Mouse (Mus musculus) cortical plate, adult 2 months (tissue): Measurements from ENCODE around the gene Phactr3.

ENCODE experiments used
- CTCF ChIP-seq: fragments of 200-500 bp; IDR thresholded peaks from 2 replicates; pipeline ENCODE4 v1.5.1; 2011; ENCODE audit warnings: mild to moderate bottlenecking, control low read depth, low read length; ENCODE audit not compliant: insufficient read depth; ENCODE audit errors: extremely low read depth
- POLR2A ChIP-seq: fragments of 200-500 bp; IDR thresholded peaks from 2 replicates; pipeline ENCODE4 v1.6.1; 2011; ENCODE audit warnings: mild to moderate bottlenecking, low read length, control low read depth; ENCODE audit not compliant: insufficient read depth; ENCODE audit errors: extremely low read depth

DNA sequence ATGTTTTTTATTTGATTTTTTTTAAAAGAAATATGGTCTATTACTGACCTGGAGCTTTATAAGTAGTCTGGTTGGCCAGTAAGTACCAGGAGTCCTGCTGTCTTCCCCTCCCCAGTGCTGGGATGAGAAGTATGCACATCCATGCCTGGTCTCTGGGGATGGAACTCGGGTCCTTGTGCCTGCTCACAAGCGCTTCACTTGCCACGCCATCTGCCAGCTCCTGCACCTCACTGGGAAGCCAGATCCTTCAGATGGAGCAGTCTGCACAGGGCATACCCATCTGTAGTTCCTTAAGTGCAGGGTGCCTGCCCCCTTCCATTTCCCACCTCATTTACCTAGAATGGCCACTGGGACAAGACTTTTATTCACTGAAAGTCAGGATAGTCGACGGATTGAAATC is 31.9 kb downstream of the Phactr3 start:
- TF ChIP-seq CTCF: no peak
- no peak for TF ChIP-seq POLR2A
